Mouse (Mus musculus): ENCODE measurements around the gene Rassf4. TPM values are rescaled to one million over a fixed set of nuclear protein-coding genes. Genes with fewer than 3 reads are reported as not detected.

Gene Rassf4
- polyA plus RNA-seq, 1 experiment from 2014 or later = 38.0 TPM

GRCm38 (mm10) chr6:116637496-116637895, 36.3 kb downstream of the Rassf4 start:
- Histone ChIP-seq H3K4me1 (ENCODE audit: control insufficient read depth, insufficient read depth, low read length) (no peaks in the 10 kb centered on the region), H3K4me2 (ENCODE audit: low read depth) (no peak overlapping the region), H3K9me3 (ENCODE audit: control insufficient read depth, low read length) (no peaks in the 10 kb centered on the region), H3K36me3 (ENCODE audit: control insufficient read depth, insufficient read depth, low read length) (no peaks in the 10 kb centered on the region), H3K27me3 (ENCODE audit: control insufficient read depth, insufficient read depth, low read length) (no peaks in the 10 kb centered on the region), H3K27ac (ENCODE audit: low read depth, low read length) (no peak overlapping the region), H3K4me3 (ENCODE audit: low read depth, low read length) (no peak overlapping the region), H3K9ac (ENCODE audit: low read length) (no peak overlapping the region)
- ATAC-seq (ENCODE audit: insufficient read depth, low FRiP score, low TSS enrichment) (no peak), DNase-seq (ENCODE audit: low spot score) (no peak)
- 88% methylated on average over 5 of the region's 5 CpGs for WGBS

GRCm38 (mm10) chr6:116636581-116637235, 37.0 kb downstream of the Rassf4 start:
- Histone ChIP-seq H3K9ac (ENCODE audit: low read length) (no peak overlapping the region), H3K4me3 (ENCODE audit: low read depth, low read length) (no peak overlapping the region), H3K27me3 (ENCODE audit: control insufficient read depth, insufficient read depth, low read length) (no peaks in the 10 kb centered on the region), H3K4me1 (ENCODE audit: control insufficient read depth, insufficient read depth, low read length) (no peaks in the 10 kb centered on the region), H3K36me3 (ENCODE audit: control insufficient read depth, insufficient read depth, low read length) (no peaks in the 10 kb centered on the region), H3K4me2 (ENCODE audit: low read depth) (no peak overlapping the region), H3K9me3 (ENCODE audit: control insufficient read depth, low read length) (no peaks in the 10 kb centered on the region), H3K27ac (ENCODE audit: low read depth, low read length) (no peak overlapping the region)
- no peak for DNase-seq (ENCODE audit: low spot score)
- 75% methylated on average over 9 of the region's 9 CpGs for WGBS
- no peak for ATAC-seq (ENCODE audit: insufficient read depth, low FRiP score, low TSS enrichment)

- no peak overlapping the region for H3K4me3 ChIP-seq (ENCODE audit: low read depth, low read length)
- H3K4me2 ChIP-seq (ENCODE audit: low read depth) = no peak overlapping the region
- H3K9me3 ChIP-seq (ENCODE audit: control insufficient read depth, low read length) = no peaks in the 10 kb centered on the region
- H3K36me3 ChIP-seq (ENCODE audit: control insufficient read depth, insufficient read depth, low read length) = no peaks in the 10 kb centered on the region
- no peaks in the 10 kb centered on the region for H3K27me3 ChIP-seq (ENCODE audit: control insufficient read depth, insufficient read depth, low read length)
- H3K4me1 ChIP-seq (ENCODE audit: control insufficient read depth, insufficient read depth, low read length) = no peaks in the 10 kb centered on the region
- H3K9ac ChIP-seq (ENCODE audit: low read length) = no peak overlapping the region
- 68% methylated on average over 10 of the region's 10 CpGs for WGBS
- no peak overlapping the region for H3K27ac ChIP-seq (ENCODE audit: low read depth, low read length)
- DNase-seq (ENCODE audit: low spot score) (no peak), ATAC-seq (ENCODE audit: insufficient read depth, low FRiP score, low TSS enrichment) (no peak)
Observed at GRCm38 (mm10) chr6:116635251-116636180, 38.2 kb downstream of the Rassf4 start.

- H3K4me3 ChIP-seq (ENCODE audit: low read depth, low read length) = no peak overlapping the region
- H3K36me3 ChIP-seq (ENCODE audit: control insufficient read depth, insufficient read depth, low read length) = no peaks in the 10 kb centered on the region
- no peak for ATAC-seq (ENCODE audit: insufficient read depth, low FRiP score, low TSS enrichment)
- H3K9ac ChIP-seq (ENCODE audit: low read length) = no peak overlapping the region
- 91% methylated on average over 17 of the region's 17 CpGs for WGBS
- no peak for DNase-seq (ENCODE audit: low spot score)
- H3K4me1 ChIP-seq (ENCODE audit: control insufficient read depth, insufficient read depth, low read length) = no peaks in the 10 kb centered on the region
- no peaks in the 10 kb centered on the region for H3K9me3 ChIP-seq (ENCODE audit: control insufficient read depth, low read length)
- H3K4me2 ChIP-seq (ENCODE audit: low read depth) = no peak overlapping the region
- H3K27ac ChIP-seq (ENCODE audit: low read depth, low read length) = no peak overlapping the region
- H3K27me3 ChIP-seq (ENCODE audit: control insufficient read depth, insufficient read depth, low read length) = no peaks in the 10 kb centered on the region
Observed at GRCm38 (mm10) chr6:116633741-116634695, 39.7 kb downstream of the Rassf4 start.

GRCm38 (mm10) chr6:116632129-116632528, 41.6 kb downstream of the Rassf4 start:
- Histone ChIP-seq H3K4me1 (ENCODE audit: control insufficient read depth, insufficient read depth, low read length) (0 out of 2 replicates have a peak, but pooled peaks cover 2% of the 10 kb centered on the region), H3K27me3 (ENCODE audit: control insufficient read depth, insufficient read depth, low read length) (no peaks in the 10 kb centered on the region), H3K36me3 (ENCODE audit: control insufficient read depth, insufficient read depth, low read length) (no peaks in the 10 kb centered on the region), H3K4me2 (ENCODE audit: low read depth) (no peak overlapping the region), H3K27ac (ENCODE audit: low read depth, low read length) (no peak overlapping the region), H3K9ac (ENCODE audit: low read length) (no peak overlapping the region), H3K4me3 (ENCODE audit: low read depth, low read length) (no peak overlapping the region), H3K9me3 (ENCODE audit: control insufficient read depth, low read length) (no peaks in the 10 kb centered on the region)
- no peak for ATAC-seq (ENCODE audit: insufficient read depth, low FRiP score, low TSS enrichment)
- WGBS = 50% methylated on average over 1 of the region's 1 CpGs
- DNase-seq (ENCODE audit: low spot score) = peak; percentile 61

GRCm38 (mm10) chr6:116629766-116630165, 44.0 kb downstream of the Rassf4 start:
- Histone ChIP-seq H3K4me3 (ENCODE audit: low read depth, low read length) (no peak overlapping the region), H3K27me3 (ENCODE audit: control insufficient read depth, insufficient read depth, low read length) (no peaks in the 10 kb centered on the region), H3K4me2 (ENCODE audit: low read depth) (no peak overlapping the region), H3K9me3 (ENCODE audit: control insufficient read depth, low read length) (no peaks in the 10 kb centered on the region), H3K9ac (ENCODE audit: low read length) (no peak overlapping the region), H3K27ac (ENCODE audit: low read depth, low read length) (no peak overlapping the region), H3K4me1 (ENCODE audit: control insufficient read depth, insufficient read depth, low read length) (0 out of 2 replicates have a peak, but pooled peaks cover 2% of the 10 kb centered on the region), H3K36me3 (ENCODE audit: control insufficient read depth, insufficient read depth, low read length) (peaks cover 4% of the 10 kb centered on the region; the same call in 1 of the 2 replicates)
- DNase-seq (ENCODE audit: low spot score) (no peak), ATAC-seq (ENCODE audit: insufficient read depth, low FRiP score, low TSS enrichment) (no peak; the same call in 1 of the 2 replicates)
- 85% methylated on average over 10 of the region's 10 CpGs for WGBS

- whole genome bisulfite sequencing = under 1% methylated on average over 56 of the region's 56 CpGs
- Histone ChIP-seq H3K27me3 (ENCODE audit: control insufficient read depth, insufficient read depth, low read length) (no peaks in the 10 kb centered on the region), H3K9me3 (ENCODE audit: control insufficient read depth, low read length) (no peaks in the 10 kb centered on the region), H3K27ac (ENCODE audit: low read depth, low read length) (peak within 1 kb of the TSS; percentile 92), H3K9ac (ENCODE audit: low read length) (peak within 1 kb of the TSS; percentile 99), H3K4me3 (ENCODE audit: low read depth, low read length) (peak within 1 kb of the TSS; percentile 88), H3K4me1 (ENCODE audit: control insufficient read depth, insufficient read depth, low read length) (0 out of 2 replicates have a peak, but pooled peaks cover 2% of the 10 kb centered on the region), H3K4me2 (ENCODE audit: low read depth) (peak within 1 kb of the TSS; percentile 75), H3K36me3 (ENCODE audit: control insufficient read depth, insufficient read depth, low read length) (peaks cover 4% of the 10 kb centered on the region; the same call in 1 of the 2 replicates)
- DNase-seq (ENCODE audit: low spot score) (peak; percentile 87), ATAC-seq (ENCODE audit: insufficient read depth, low FRiP score, low TSS enrichment) (peak; percentile 95)
Observed at GRCm38 (mm10) chr6:116628539-116629171, 45.1 kb downstream of the Rassf4 start, which contains the start of gene Zfp422. TSS of gene Zfp422 (minus strand) at chr6:116628999.

All from neural tube, embryonic 11.5 days (tissue).